Mouse (Mus musculus) lung, postnatal 0 days (tissue): ENCODE results near the gene Lipc.

Experiments used
- CTCF ChIP-seq: IDR thresholded peaks from 2 replicates; pipeline ENCODE4 v1.5.1; 2016; ENCODE audit warnings: antibody characterized with exemption, mild to moderate bottlenecking
- EP300 ChIP-seq: IDR thresholded peaks from 2 replicates; pipeline ENCODE4 v1.6.1; 2016; ENCODE audit warnings: antibody characterized with exemption, mild to moderate bottlenecking, control low read depth

- TF ChIP-seq CTCF (no peak), EP300 (no peak)
Measured at GRCm38 (mm10) chr9:70830844-70831529, 121.0 kb downstream of the Lipc start.
